Mouse (Mus musculus) myocyte (in vitro differentiated cells): ENCODE data around the gene Rin3.

Experiments
- CEBPB ChIP-seq: IDR thresholded peaks from 2 replicates; pipeline ENCODE4 v1.6.1; 2011; ENCODE audit warnings: mild to moderate bottlenecking, moderate library complexity; ENCODE audit not compliant: poor library complexity, insufficient read depth, severe bottlenecking
- E2F4 ChIP-seq: IDR thresholded peaks from one replicate; pipeline ENCODE4 v1.6.1; 2011; ENCODE audit warnings: mild to moderate bottlenecking, control low read depth, moderate library complexity; ENCODE audit not compliant: insufficient read depth
- MYOD1 ChIP-seq, 3 experiments: IDR thresholded peaks; one replicate each; pipeline ENCODE4 v1.6.1; 2011; ENCODE audit warnings: control low read depth in 2 of 3, low read depth in 2 of 3, mild to moderate bottlenecking in 2 of 3, moderate library complexity in 1 of 3; ENCODE audit not compliant: insufficient read length in 2 of 3, control insufficient read depth in 1 of 3
- POLR2A ChIP-seq: IDR thresholded peaks from one replicate; pipeline ENCODE4 v1.6.1; 2011; ENCODE audit warnings: low read depth, mild to moderate bottlenecking, control low read depth, moderate library complexity; ENCODE audit not compliant: insufficient read length
- POLR2AphosphoS2 ChIP-seq: IDR thresholded peaks from one replicate; pipeline ENCODE4 v1.6.1; 2011; ENCODE audit warnings: low read depth, control low read depth; ENCODE audit not compliant: insufficient read length
- REST ChIP-seq: IDR thresholded peaks from one replicate; pipeline ENCODE4 v1.6.1; 2011; ENCODE audit warnings: mild to moderate bottlenecking, control low read depth, moderate library complexity; ENCODE audit not compliant: insufficient read depth, insufficient read length
- TCF12 ChIP-seq: IDR thresholded peaks from one replicate; pipeline ENCODE4 v1.6.1; 2011; ENCODE audit warnings: mild to moderate bottlenecking, control low read depth; ENCODE audit not compliant: poor library complexity, insufficient read depth, severe bottlenecking
- USF1 ChIP-seq: IDR thresholded peaks from one replicate; pipeline ENCODE4 v1.6.1; 2011; ENCODE audit warnings: low read depth, mild to moderate bottlenecking, control low read depth, moderate library complexity

DNA sequence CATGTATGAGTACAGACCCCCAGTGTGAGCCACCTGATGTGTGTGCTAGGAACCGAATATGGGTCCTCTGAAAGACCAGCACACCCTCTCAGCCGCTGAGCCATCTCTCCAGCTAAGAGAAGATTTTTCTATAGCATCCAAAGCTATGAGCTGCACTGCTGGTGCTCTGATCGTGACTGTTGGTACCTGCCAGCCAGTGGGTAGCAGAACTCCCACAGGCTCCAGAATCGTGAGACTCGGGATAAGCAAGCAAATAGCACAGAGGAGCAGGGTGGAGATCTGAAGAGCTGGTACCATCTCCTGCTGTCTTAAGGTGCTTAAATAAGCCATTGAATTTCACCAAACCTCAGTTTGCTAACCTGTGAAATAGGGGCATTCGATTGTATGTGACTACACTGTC is 34.7 kb upstream of the Rin3 start:
- TF ChIP-seq POLR2A = no peak
- TF ChIP-seq CEBPB = no peak
- no peak for TF ChIP-seq E2F4
- TF ChIP-seq TCF12 = no peak
- no peak for TF ChIP-seq USF1
- TF ChIP-seq MYOD1 (IDR thresholded peaks at IDR 0.05; ENCODE audit: control insufficient read depth in 1 of 3, insufficient read length in 2 of 3, low read depth in 2 of 3) = no peak
- TF ChIP-seq POLR2AphosphoS2 = no peak
- TF ChIP-seq REST = no peak
